Mouse (Mus musculus): ENCODE measurements around the gene Lhfpl4.

- TF ChIP-seq POLR2A (IDR thresholded peaks at IDR 0.05; ENCODE audit: insufficient read depth, low read length) (no peak), CTCF (IDR thresholded peaks at IDR 0.05; ENCODE audit: low read depth, low read length) (no peak)
Observed at GRCm38 (mm10) chr6:113235141-113235540, 40.0 kb upstream of the Lhfpl4 start.
